Mouse (Mus musculus) C2C12 (cell line): ENCODE data around the gene Kcnc1. TPM values are rescaled to one million over a fixed set of nuclear protein-coding genes. Genes with fewer than 3 reads are reported as not detected.

ENCODE experiments used
- H3K27me3 ChIP-seq: one replicate; pipeline ENCODE4 v1.6.1; 2011; ENCODE audit not compliant: control insufficient read depth, insufficient read depth, insufficient read length
- H3K36me3 ChIP-seq: one replicate; pipeline ENCODE4 v1.6.1; 2011; ENCODE audit not compliant: control insufficient read depth, insufficient read depth
- H3K4me3 ChIP-seq: one replicate; pipeline ENCODE4 v1.5.1; 2011; ENCODE audit warnings: mild to moderate bottlenecking, control low read depth; ENCODE audit not compliant: poor library complexity, insufficient read depth, severe bottlenecking
- H3K79me2 ChIP-seq: one replicate; pipeline ENCODE4 v1.6.1; 2011; ENCODE audit not compliant: control insufficient read depth, insufficient read depth
- H3K79me3 ChIP-seq: one replicate; pipeline ENCODE4 v1.6.1; 2011; ENCODE audit warnings: low read depth, control low read depth
- H3ac ChIP-seq: one replicate; pipeline ENCODE3; 2011; ENCODE audit warnings: low read depth; ENCODE audit not compliant: control insufficient read depth, insufficient read length
- CEBPB ChIP-seq: IDR thresholded peaks from one replicate; pipeline ENCODE4 v1.6.1; 2011; ENCODE audit warnings: low read depth, mild to moderate bottlenecking, control low read depth, moderate library complexity
- CTCF ChIP-seq: IDR thresholded peaks from one replicate; pipeline ENCODE4 v1.5.1; 2011; ENCODE audit not compliant: control insufficient read depth, insufficient read depth, insufficient read length
- FOSL1 ChIP-seq: IDR thresholded peaks from one replicate; pipeline ENCODE4 v1.8.0; 2011; ENCODE audit warnings: mild to moderate bottlenecking, low read length; ENCODE audit not compliant: poor library complexity, insufficient read depth, severe bottlenecking
- MAX ChIP-seq: IDR thresholded peaks from one replicate; pipeline ENCODE4 v1.6.1; 2011; ENCODE audit warnings: mild to moderate bottlenecking, control low read depth
- MYOD1 ChIP-seq: IDR thresholded peaks from one replicate; pipeline ENCODE4 v1.6.1; 2011; ENCODE audit warnings: low read depth; ENCODE audit not compliant: control insufficient read depth, insufficient read length
- MYOG ChIP-seq: IDR thresholded peaks from one replicate; pipeline ENCODE4 v1.6.1; 2011; ENCODE audit not compliant: control insufficient read depth, insufficient read length; ENCODE audit errors: extremely low read depth
- USF1 ChIP-seq: IDR thresholded peaks from one replicate; pipeline ENCODE4 v1.6.1; 2011; ENCODE audit warnings: low read depth, mild to moderate bottlenecking, control low read depth, moderate library complexity
- polyA plus RNA-seq: library from polyadenylated mRNA; unstranded; fragments of >200 nt; fragmentation: generic; extraction: Trizol; gene quantifications from one replicate; pipeline ENCODE4 v1.2.1, GENCODE M21; 2012; ENCODE audit warnings: missing spikeins

The Kcnc1 gene
- polyA plus RNA-seq, 1 experiment: 0.01 TPM

GRCm38 (mm10) chr7:46389456-46390085 is 6.7 kb upstream of the Kcnc1 start:
- Histone ChIP-seq H3ac (no peak overlapping the region), H3K79me2 (no peaks in the 10 kb centered on the region), H3K79me3 (no peaks in the 10 kb centered on the region), H3K36me3 (no peaks in the 10 kb centered on the region), H3K27me3 (peaks cover 11% of the 10 kb centered on the region), H3K4me3 (no peak overlapping the region)
- TF ChIP-seq CTCF: no peak
- no peak for TF ChIP-seq USF1
- no peak for TF ChIP-seq MYOD1
- TF ChIP-seq FOSL1: no peak
- TF ChIP-seq CEBPB: no peak
- no peak for TF ChIP-seq MAX
- TF ChIP-seq MYOG: no peak

DNA sequence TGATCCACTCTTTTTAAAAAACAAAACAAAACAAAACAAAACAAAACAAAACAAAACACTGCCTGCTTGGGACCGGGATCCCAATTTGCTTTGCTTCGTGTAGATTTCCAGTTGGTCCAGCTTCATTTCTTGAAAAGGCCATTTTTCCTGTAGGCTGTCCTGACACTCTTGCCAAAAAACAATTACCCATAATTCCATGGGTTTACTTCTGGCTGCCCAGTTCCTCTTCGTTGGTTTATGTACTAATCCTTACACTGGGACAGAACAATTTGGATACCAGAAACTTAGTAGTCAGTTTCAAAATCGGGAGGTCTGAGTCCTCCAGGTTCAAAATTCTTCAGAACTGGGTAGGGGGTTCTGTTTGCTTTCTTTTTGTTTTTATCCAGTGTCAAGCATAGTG is 6.1 kb upstream of the Kcnc1 start:
- no peaks in the 10 kb centered on the region for H3K36me3 ChIP-seq
- no peak overlapping the region for H3K4me3 ChIP-seq
- peaks cover 17% of the 10 kb centered on the region for H3K27me3 ChIP-seq
- TF ChIP-seq MYOG: no peak
- TF ChIP-seq CEBPB: no peak
- no peak for TF ChIP-seq USF1
- no peak for TF ChIP-seq MYOD1
- TF ChIP-seq CTCF: no peak
- TF ChIP-seq FOSL1: no peak
- TF ChIP-seq MAX: no peak
- H3ac ChIP-seq: no peak overlapping the region
- H3K79me2 ChIP-seq: no peaks in the 10 kb centered on the region
- H3K79me3 ChIP-seq: no peaks in the 10 kb centered on the region

- Histone ChIP-seq H3K4me3 (no peak overlapping the region), H3K79me2 (no peaks in the 10 kb centered on the region), H3ac (no peak overlapping the region), H3K79me3 (no peaks in the 10 kb centered on the region), H3K36me3 (no peaks in the 10 kb centered on the region), H3K27me3 (peaks cover 30% of the 10 kb centered on the region)
- TF ChIP-seq MAX: no peak
These were observed 4.6 kb upstream of the Kcnc1 start for GRCm38 (mm10) chr7:46391701-46392100.

DNA sequence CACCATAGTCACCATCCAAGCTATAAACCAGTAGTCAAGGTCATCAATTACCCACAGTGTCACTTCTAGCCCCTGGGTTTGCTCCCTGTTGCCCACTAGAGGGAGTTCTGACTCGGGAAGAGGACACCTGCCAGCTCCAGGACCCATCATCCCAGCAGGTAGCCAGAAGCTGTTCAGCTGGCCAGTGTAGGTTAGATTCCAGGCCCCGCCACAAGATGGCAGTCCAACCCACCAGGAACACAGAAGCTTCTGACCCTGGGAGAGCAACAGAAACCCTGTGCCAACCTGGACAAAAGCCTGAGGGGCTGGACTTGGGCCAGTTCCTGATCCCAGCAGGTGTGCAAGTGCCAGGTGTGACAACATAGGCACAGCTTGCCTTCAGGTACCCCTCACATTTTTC is 3.2 kb upstream of the Kcnc1 start:
- Histone ChIP-seq H3K36me3 (no peaks in the 10 kb centered on the region), H3K79me2 (no peaks in the 10 kb centered on the region), H3K27me3 (peaks cover 38% of the 10 kb centered on the region), H3ac (no peak overlapping the region), H3K4me3 (no peak overlapping the region), H3K79me3 (no peaks in the 10 kb centered on the region)
- no peak for TF ChIP-seq USF1
- peak; percentile 78 for TF ChIP-seq CTCF
- no peak for TF ChIP-seq FOSL1
- TF ChIP-seq MYOG: no peak

DNA sequence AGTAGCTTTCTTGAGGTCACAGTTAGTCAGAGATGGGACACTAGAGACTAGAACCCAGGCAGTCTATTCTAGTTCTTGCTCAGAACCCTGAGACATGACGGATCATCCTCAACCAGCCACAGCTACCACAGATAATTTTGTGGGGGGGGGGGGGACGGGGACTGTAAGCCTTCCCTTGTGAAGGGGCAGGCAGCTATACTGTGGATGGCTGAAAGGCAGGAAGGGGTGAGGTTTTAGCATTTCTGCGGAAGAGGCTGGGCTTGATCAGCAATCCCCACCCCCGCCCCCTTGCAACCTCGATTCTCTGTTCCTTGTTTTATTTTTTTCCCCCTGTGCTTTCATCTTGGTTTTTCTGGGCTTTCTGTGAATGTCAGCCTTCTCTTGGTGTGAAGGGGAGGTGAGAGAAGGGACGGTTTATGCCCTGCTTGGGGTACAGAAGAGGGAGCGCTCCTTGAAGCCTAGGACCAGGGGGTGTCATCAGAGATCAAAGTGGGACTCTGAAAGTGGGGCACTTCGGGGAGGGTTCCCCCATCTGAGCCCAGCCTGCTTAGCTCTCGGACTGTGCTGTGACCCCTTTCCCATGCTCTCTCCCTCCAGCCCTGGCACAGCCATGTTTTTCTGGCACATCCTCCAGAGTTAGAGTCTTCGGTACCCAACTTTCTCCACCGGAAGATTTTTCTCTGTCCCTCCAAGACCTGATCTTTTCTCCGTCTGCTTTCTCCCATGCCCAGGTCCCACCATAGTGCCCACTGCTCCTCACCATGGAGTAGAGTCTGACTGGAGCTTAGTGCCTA is 2.4 kb upstream of the Kcnc1 start:
- no peak for TF ChIP-seq MYOD1
- TF ChIP-seq FOSL1: no peak
- no peak for TF ChIP-seq CEBPB
- no peak for TF ChIP-seq USF1
- TF ChIP-seq MYOG: no peak
- peaks cover 39% of the 10 kb centered on the region for H3K27me3 ChIP-seq
- H3K4me3 ChIP-seq: no peak overlapping the region
- no peak overlapping the region for H3ac ChIP-seq
- no peaks in the 10 kb centered on the region for H3K79me3 ChIP-seq
- H3K79me2 ChIP-seq: no peaks in the 10 kb centered on the region
- no peaks in the 10 kb centered on the region for H3K36me3 ChIP-seq

DNA sequence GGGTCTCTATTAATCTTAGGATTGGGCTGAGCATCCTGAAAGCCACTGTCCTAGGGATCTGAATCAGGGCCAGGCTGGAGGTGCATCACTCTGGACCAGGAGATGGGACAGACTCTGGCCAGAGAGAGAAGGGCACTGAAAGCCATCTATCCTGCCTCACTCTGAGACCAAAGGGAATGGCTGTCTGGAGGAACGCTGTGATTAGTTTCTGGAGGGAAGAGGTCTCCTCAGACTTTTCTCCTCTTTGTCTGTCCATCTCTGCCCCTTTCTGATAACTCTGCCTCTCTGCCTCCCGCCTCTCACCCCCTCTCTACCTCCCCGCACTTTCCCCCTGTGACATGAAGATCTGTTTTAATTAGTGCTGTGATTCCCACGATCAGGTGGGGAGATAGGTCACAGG is 1.4 kb upstream of the Kcnc1 start:
- no peaks in the 10 kb centered on the region for H3K79me2 ChIP-seq
- H3K79me3 ChIP-seq: no peaks in the 10 kb centered on the region
- H3K27me3 ChIP-seq: peaks cover 40% of the 10 kb centered on the region
- no peak overlapping the region for H3ac ChIP-seq
- H3K4me3 ChIP-seq: no peak overlapping the region
- TF ChIP-seq USF1 (no peak), CEBPB (no peak), MYOD1 (no peak), MYOG (no peak), CTCF (no peak), MAX (no peak), FOSL1 (no peak)
- no peaks in the 10 kb centered on the region for H3K36me3 ChIP-seq
